Mouse (Mus musculus): ENCODE results near the gene Fgfr2.

- no peak for TF ChIP-seq MAX (IDR thresholded peaks at IDR 0.05; ENCODE audit: low read depth)
- TF ChIP-seq MYOD1 (IDR thresholded peaks at IDR 0.05; ENCODE audit: control insufficient read depth in 1 of 3, insufficient read length in 2 of 3, low read depth in 2 of 3): no peak
- TF ChIP-seq POLR2A (IDR thresholded peaks at IDR 0.05; ENCODE audit: insufficient read length, low read depth): no peak
- TF ChIP-seq SRF (IDR thresholded peaks at IDR 0.05; ENCODE audit: control insufficient read depth, insufficient read length, low read depth): no peak
- TF ChIP-seq CEBPB (IDR thresholded peaks at IDR 0.05; ENCODE audit: insufficient read depth, poor library complexity, severe bottlenecking): no peak
- TF ChIP-seq USF1 (IDR thresholded peaks at IDR 0.05; ENCODE audit: low read depth): no peak
- TF ChIP-seq POLR2AphosphoS2 (IDR thresholded peaks at IDR 0.05; ENCODE audit: insufficient read length, low read depth): no peak
Measured at GRCm38 (mm10) chr7:131603186-131603585, 1520.0 kb downstream of the Fgfr2 start.
